Mouse (Mus musculus) lung, embryonic 15.5 days (tissue): ENCODE measurements at regions not wholly inside any gene's neighbourhood (a gene's known extent, or its start where the extent isn't known, plus 50 kb on each side); places are given as distances from the start of the nearest gene placed in this dataset.

Experiments used
- ATAC-seq: fragments of 200-750 bp; cut with Nextera tagmentation; 2 replicates; pipeline ENCODE4 v1.8.0; 2017; ENCODE audit warnings: moderate number of reproducible peaks, borderline replicate concordance; ENCODE audit not compliant: low FRiP score, low TSS enrichment; ENCODE audit errors: extremely low read depth
- H3K27ac ChIP-seq: fragments of 300-500 bp; sonication (generic); 2 replicates; pipeline ENCODE4 v1.5.1; 2015; ENCODE audit warnings: moderate library complexity, mild to moderate bottlenecking, inconsistent platforms
- H3K27me3 ChIP-seq: fragments of 300-500 bp; sonication (generic); 2 replicates; pipeline ENCODE4 v1.6.1; 2015; ENCODE audit warnings: inconsistent platforms
- H3K36me3 ChIP-seq: fragments of 300-500 bp; sonication (generic); 2 replicates; pipeline ENCODE4 v1.6.1; 2015; ENCODE audit warnings: inconsistent platforms
- H3K4me1 ChIP-seq: fragments of 300-500 bp; sonication (generic); 2 replicates; pipeline ENCODE4 v1.6.1; 2015; ENCODE audit warnings: inconsistent platforms
- H3K4me2 ChIP-seq: fragments of 300-500 bp; sonication (generic); 2 replicates; pipeline ENCODE4 v1.6.1; 2015; ENCODE audit warnings: inconsistent platforms, mild to moderate bottlenecking, moderate library complexity
- H3K4me3 ChIP-seq: fragments of 300-500 bp; sonication (generic); 2 replicates; pipeline ENCODE4 v1.5.1; 2015; ENCODE audit warnings: mild to moderate bottlenecking, inconsistent platforms
- H3K9ac ChIP-seq: fragments of 300-500 bp; sonication (generic); 2 replicates; pipeline ENCODE4 v1.6.1; 2015; ENCODE audit warnings: inconsistent platforms
- H3K9me3 ChIP-seq: fragments of 300-500 bp; sonication (generic); 2 replicates; pipeline ENCODE4 v1.6.1; 2016; ENCODE audit warnings: inconsistent platforms
- WGBS: fragments of 180-500 bp; shearing (Covaris S2); methylation state at CpG from one replicate; pipeline ENCODE4 v1.1.7; 2015; 5-methylcytosine and 5-hydroxymethylcytosine counted together

DNA sequence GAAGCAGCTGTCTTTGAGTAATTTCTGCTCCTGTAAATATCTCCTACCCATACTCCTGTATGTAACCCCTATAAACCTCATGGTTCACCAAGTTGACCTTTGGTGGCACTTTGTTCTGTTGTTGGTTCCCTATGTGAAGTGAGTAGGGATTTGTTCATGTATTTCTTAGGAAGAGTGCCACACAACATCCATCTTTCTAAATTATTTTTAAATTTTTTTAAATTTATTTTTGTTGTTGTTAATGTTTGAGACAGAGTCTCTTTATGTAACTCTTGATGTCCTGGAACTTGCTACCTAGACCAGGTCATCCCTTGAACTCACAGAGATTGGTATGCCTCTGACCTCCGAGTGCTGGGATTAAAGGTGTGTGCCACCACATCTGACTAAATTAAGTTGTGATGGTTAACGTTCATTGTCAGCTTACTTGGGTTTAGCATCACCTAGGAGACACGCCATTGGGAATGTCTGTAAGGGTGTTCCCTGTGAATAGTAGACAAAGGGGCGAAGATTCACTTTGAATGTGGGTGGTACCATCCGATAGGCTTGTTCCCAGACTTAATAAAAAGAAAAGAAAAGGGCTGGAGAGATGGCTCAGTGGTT, 112.7 kb upstream of the Cpsf6 start:
- 91% methylated on average over 5 of the region's 5 CpGs for WGBS
- no peak for ATAC-seq
- Histone ChIP-seq H3K9me3 (no peaks in the 10 kb centered on the region), H3K9ac (no peak overlapping the region), H3K36me3 (no peaks in the 10 kb centered on the region), H3K4me3 (no peak overlapping the region), H3K27me3 (no peaks in the 10 kb centered on the region), H3K27ac (no peak overlapping the region), H3K4me1 (peaks cover 13% of the 10 kb centered on the region; the same call in 1 of the 2 replicates), H3K4me2 (no peak overlapping the region)

GRCm38 (mm10) chr10:117491711-117492110, 111.9 kb upstream of the Cpsf6 start:
- Histone ChIP-seq H3K9me3 (no peaks in the 10 kb centered on the region), H3K4me2 (no peak overlapping the region), H3K36me3 (no peaks in the 10 kb centered on the region), H3K4me1 (peaks cover 13% of the 10 kb centered on the region; the same call in 1 of the 2 replicates), H3K9ac (no peak overlapping the region), H3K27ac (no peak overlapping the region), H3K27me3 (no peaks in the 10 kb centered on the region), H3K4me3 (no peak overlapping the region)
- ATAC-seq, result no peak
- WGBS, result 82% methylated on average over 1 of the region's 1 CpGs

GRCm38 (mm10) chr10:117490851-117491595, 111.2 kb upstream of the Cpsf6 start:
- Histone ChIP-seq H3K9me3 (no peaks in the 10 kb centered on the region), H3K4me2 (no peak overlapping the region), H3K27me3 (no peaks in the 10 kb centered on the region), H3K27ac (no peak overlapping the region), H3K4me1 (peaks cover 13% of the 10 kb centered on the region; the same call in 1 of the 2 replicates), H3K4me3 (no peak overlapping the region), H3K36me3 (no peaks in the 10 kb centered on the region), H3K9ac (no peak overlapping the region)
- ATAC-seq, result no peak
- WGBS, result 82% methylated on average over 4 of the region's 4 CpGs

- WGBS, result 85% methylated on average over 4 of the region's 4 CpGs
- ATAC-seq, result no peak
- Histone ChIP-seq H3K9ac (no peak overlapping the region), H3K4me2 (no peak overlapping the region), H3K27me3 (no peaks in the 10 kb centered on the region), H3K4me1 (no peaks in the 10 kb centered on the region), H3K4me3 (no peak overlapping the region), H3K27ac (no peak overlapping the region), H3K9me3 (no peaks in the 10 kb centered on the region), H3K36me3 (no peaks in the 10 kb centered on the region)
Observed at GRCm38 (mm10) chr10:117483091-117483600, 103.3 kb upstream of the Cpsf6 start.

- ATAC-seq, result no peak
- 85% methylated on average over 3 of the region's 3 CpGs for WGBS
- no peak overlapping the region for H3K4me3 ChIP-seq
- H3K4me1 ChIP-seq, result no peaks in the 10 kb centered on the region
- no peaks in the 10 kb centered on the region for H3K27me3 ChIP-seq
- no peak overlapping the region for H3K4me2 ChIP-seq
- H3K9ac ChIP-seq, result no peak overlapping the region
- H3K36me3 ChIP-seq, result no peaks in the 10 kb centered on the region
- no peak overlapping the region for H3K27ac ChIP-seq
- no peaks in the 10 kb centered on the region for H3K9me3 ChIP-seq
Observed at GRCm38 (mm10) chr10:117482361-117482760, 102.5 kb upstream of the Cpsf6 start.

DNA sequence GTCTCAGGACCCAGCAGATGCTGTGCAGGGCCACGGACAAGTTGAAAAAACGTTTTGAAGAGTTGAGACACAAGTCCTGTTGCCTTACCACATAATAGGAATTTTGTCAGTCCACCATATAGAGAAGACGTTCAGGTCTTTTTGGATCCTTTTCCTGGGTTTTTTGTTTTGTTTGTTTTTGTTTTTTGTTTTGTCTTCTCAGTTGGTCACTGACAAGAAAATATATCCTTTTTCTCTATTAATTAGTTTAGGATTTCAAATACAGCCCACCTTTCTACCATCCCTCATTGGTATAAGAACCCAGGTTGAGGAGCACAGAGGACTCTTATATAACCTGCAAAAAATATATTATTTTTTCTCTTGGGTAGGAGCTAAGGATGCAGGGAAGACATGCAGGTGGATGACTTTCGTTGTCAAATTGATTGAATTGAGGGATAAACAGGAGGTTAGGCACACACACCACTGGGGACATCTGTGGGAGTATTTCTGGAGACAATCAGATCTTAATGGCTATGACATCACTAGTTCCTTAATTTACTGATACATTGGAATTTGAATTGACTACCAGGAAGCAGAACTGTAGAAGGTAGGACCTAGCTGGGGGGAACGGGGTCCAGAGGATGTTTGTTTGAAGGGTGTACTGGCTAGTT, 101.7 kb upstream of the Cpsf6 start:
- Histone ChIP-seq H3K9ac (no peak overlapping the region), H3K4me3 (no peak overlapping the region), H3K27ac (no peak overlapping the region), H3K4me2 (no peak overlapping the region), H3K9me3 (no peaks in the 10 kb centered on the region), H3K36me3 (no peaks in the 10 kb centered on the region), H3K27me3 (no peaks in the 10 kb centered on the region), H3K4me1 (no peaks in the 10 kb centered on the region)
- no peak for ATAC-seq
- WGBS, result 71% methylated on average over 5 of the region's 5 CpGs

DNA sequence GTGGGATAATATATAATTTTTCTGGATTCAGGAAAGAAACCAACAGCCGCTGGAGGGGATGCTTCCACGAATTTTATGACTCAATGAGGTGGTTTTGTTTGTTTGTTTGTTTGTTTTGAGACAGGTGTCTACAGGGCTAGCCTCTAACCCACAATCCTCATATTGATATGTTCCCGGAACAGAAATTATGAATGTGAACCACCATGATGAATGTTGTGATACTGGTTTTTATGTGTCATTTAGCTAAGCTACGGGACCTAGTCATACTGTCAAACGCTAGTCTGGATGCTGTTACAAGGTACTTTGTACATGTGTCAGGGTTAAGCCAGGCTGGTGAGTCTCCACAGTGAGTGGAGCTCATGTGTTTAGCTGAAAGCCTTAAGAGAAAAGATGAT, 100.6 kb upstream of the Cpsf6 start:
- Histone ChIP-seq H3K27me3 (no peaks in the 10 kb centered on the region), H3K9ac (no peak overlapping the region), H3K27ac (no peak overlapping the region), H3K36me3 (no peaks in the 10 kb centered on the region), H3K9me3 (no peaks in the 10 kb centered on the region), H3K4me1 (no peaks in the 10 kb centered on the region), H3K4me3 (no peak overlapping the region), H3K4me2 (no peak overlapping the region)
- ATAC-seq, result no peak
- WGBS, result 81% methylated on average over 5 of the region's 5 CpGs

DNA sequence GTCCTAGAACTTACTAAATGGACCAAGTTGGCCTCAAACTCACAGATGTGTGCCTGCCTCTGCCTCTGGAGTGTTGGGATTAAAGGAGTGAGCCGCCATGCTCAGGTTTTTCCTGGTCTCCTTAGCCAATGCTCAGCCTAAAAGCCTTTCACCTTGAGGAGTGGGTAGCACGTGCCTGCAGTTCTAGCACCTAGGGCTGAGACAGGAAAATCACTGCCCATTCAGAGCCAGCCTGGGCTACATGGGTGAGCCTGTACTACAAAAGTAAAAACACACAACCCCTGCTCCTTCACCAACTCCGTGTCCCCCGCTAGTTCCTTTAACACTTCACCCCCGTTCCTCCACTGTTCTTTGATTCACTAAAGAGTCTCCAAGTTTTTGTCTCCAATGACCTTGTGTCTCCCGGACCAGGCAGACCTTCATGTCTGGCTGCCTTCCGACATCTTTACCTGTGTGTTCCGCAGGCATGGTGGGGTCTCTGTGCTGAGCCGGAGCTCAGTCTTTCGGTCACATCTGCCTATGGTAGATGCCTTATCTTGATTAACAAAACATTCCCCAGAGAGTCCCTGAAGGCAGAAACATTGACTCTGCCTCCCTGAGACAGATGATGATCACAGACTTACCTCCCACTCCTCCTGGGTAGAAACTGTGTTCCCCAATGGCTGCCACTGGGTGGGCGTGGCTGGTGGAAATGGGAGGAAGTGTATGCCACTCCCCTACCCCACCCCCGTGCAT, 100.1 kb upstream of the Cpsf6 start:
- no peak overlapping the region for H3K4me3 ChIP-seq
- 79% methylated on average over 12 of the region's 12 CpGs for WGBS
- no peak for ATAC-seq

GRCm38 (mm10) chr10:117478931-117479280, 99.1 kb upstream of the Cpsf6 start:
- WGBS, result 65% methylated on average over 4 of the region's 4 CpGs

More for the DNA sequence above, 100.1 kb upstream of the Cpsf6 start:
- no peaks in the 10 kb centered on the region for H3K4me1 ChIP-seq
- no peaks in the 10 kb centered on the region for H3K9me3 ChIP-seq
- no peaks in the 10 kb centered on the region for H3K36me3 ChIP-seq
- H3K4me2 ChIP-seq, result no peak overlapping the region
- no peaks in the 10 kb centered on the region for H3K27me3 ChIP-seq
- no peak overlapping the region for H3K9ac ChIP-seq
- H3K27ac ChIP-seq, result no peak overlapping the region

GRCm38 (mm10) chr10:117478202-117478930, 98.6 kb upstream of the Cpsf6 start:
- Histone ChIP-seq H3K9ac (no peak overlapping the region), H3K4me1 (no peaks in the 10 kb centered on the region), H3K4me2 (no peak overlapping the region), H3K27me3 (no peaks in the 10 kb centered on the region), H3K9me3 (no peaks in the 10 kb centered on the region), H3K4me3 (no peak overlapping the region), H3K36me3 (no peaks in the 10 kb centered on the region), H3K27ac (no peak overlapping the region)
- WGBS, result 81% methylated on average over 23 of the region's 23 CpGs
- ATAC-seq, result no peak

More at GRCm38 (mm10) chr10:117478931-117479280, 99.1 kb upstream of the Cpsf6 start:
- Histone ChIP-seq H3K4me2 (no peak overlapping the region), H3K27ac (no peak overlapping the region), H3K4me1 (no peaks in the 10 kb centered on the region), H3K27me3 (no peaks in the 10 kb centered on the region), H3K4me3 (no peak overlapping the region), H3K9me3 (no peaks in the 10 kb centered on the region), H3K9ac (no peak overlapping the region), H3K36me3 (no peaks in the 10 kb centered on the region)
- ATAC-seq, result no peak
